Mouse (Mus musculus) CD4-positive, CD25-positive, alpha-beta regulatory T cell, adult 4 months (primary cell): ENCODE data around the gene Pygo2. TPM values are rescaled to one million over a fixed set of nuclear protein-coding genes. Genes with fewer than 3 reads are reported as not detected.

ENCODE experiments used
- ATAC-seq: one replicate; pipeline ENCODE4 v1.8.0; 2017
- polyA plus RNA-seq, 2 experiments: library from polyadenylated mRNA; unstranded; fragments of 100-300 nt; shearing (Covaris generic); gene quantifications; one replicate each; pipeline ENCODE4 v1.2.1; 2017

The Pygo2 gene
- polyA plus RNA-seq, 2 experiments from 2014 or later = 6.0 to 7.9 TPM

GRCm38 (mm10) chr3:89458372-89458964 is 28.5 kb downstream of the Pygo2 start:
- peak; percentile 70 for ATAC-seq

GRCm38 (mm10) chr3:89458965-89459807 is 29.2 kb downstream of the Pygo2 start:
- peak; percentile 90 for ATAC-seq

GRCm38 (mm10) chr3:89468268-89468667 is 38.3 kb downstream of the Pygo2 start:
- ATAC-seq = no peak

- no peak for ATAC-seq
These were observed 42.3 kb downstream of the Pygo2 start for GRCm38 (mm10) chr3:89472280-89472679.

GRCm38 (mm10) chr3:89473838-89474237 is 43.8 kb downstream of the Pygo2 start:
- no peak for ATAC-seq

GRCm38 (mm10) chr3:89479055-89479454 is 49.0 kb downstream of the Pygo2 start:
- no peak for ATAC-seq

GRCm38 (mm10) chr3:89481488-89481887 is 51.5 kb downstream of the Pygo2 start:
- ATAC-seq = no peak

GRCm38 (mm10) chr3:89482249-89482648 is 52.2 kb downstream of the Pygo2 start:
- no peak for ATAC-seq

Other genes with a start within 250 kb of the Pygo2 start
- 100 to 1,000 TPM; 209 to 296 TPM for gene Fam189b, start 247.1 kb upstream of the Pygo2 start, polyA plus RNA-seq
- gene Gba, start 227.3 kb upstream of the Pygo2 start, polyA plus RNA-seq = 100 to 1,000 TPM in 1 of 2 experiments, 10 to 100 TPM in 1; 81.2 to 128 TPM
- gene Thbs3, start 215.0 kb upstream of the Pygo2 start, polyA plus RNA-seq = 1 to 10 TPM; 3.4 to 3.6 TPM
- 100 to 1,000 TPM in 1 of 2 experiments, 10 to 100 TPM in 1; 78.8 to 144 TPM for gene Mtx1, start 203.1 kb upstream of the Pygo2 start, polyA plus RNA-seq
- 1 to 10 TPM; 1.1 to 2.0 TPM for gene Muc1, start 201.2 kb upstream of the Pygo2 start, polyA plus RNA-seq
- 100 to 1,000 TPM; 258 to 319 TPM for gene Krtcap2, start 184.2 kb upstream of the Pygo2 start, polyA plus RNA-seq
- 1 to 10 TPM; 4.0 to 7.0 TPM for gene Trim46, start 183.9 kb upstream of the Pygo2 start, polyA plus RNA-seq
- gene Dpm3, start 170.9 kb upstream of the Pygo2 start, polyA plus RNA-seq = 100 to 1,000 TPM; 116 to 155 TPM
- gene Slc50a1, start 159.6 kb upstream of the Pygo2 start, polyA plus RNA-seq = 100 to 1,000 TPM; 248 to 324 TPM
- not detected for gene Efna1, start 149.1 kb upstream of the Pygo2 start, polyA plus RNA-seq
- gene Efna3, start 107.2 kb upstream of the Pygo2 start, polyA plus RNA-seq = not detected
- not detected for gene Efna4, start 92.2 kb upstream of the Pygo2 start, polyA plus RNA-seq
- 10 to 100 TPM in 1 of 2 experiments, 1 to 10 TPM in 1; 8.5 to 13.3 TPM for gene Adam15, start 80.2 kb upstream of the Pygo2 start, polyA plus RNA-seq
- under 1 TPM in 1 of 2 experiments, not detected in 1; 0.42 TPM for gene Dcst2, start 68.2 kb upstream of the Pygo2 start, polyA plus RNA-seq
- gene Dcst1, start 65.0 kb upstream of the Pygo2 start, polyA plus RNA-seq = 1 to 10 TPM in 1 of 2 experiments, under 1 TPM in 1; 0.59 to 1.1 TPM
- gene Zbtb7b, start 35.4 kb upstream of the Pygo2 start, polyA plus RNA-seq = 10 to 100 TPM; 11.7 to 13.2 TPM
- gene Lenep, start 27.4 kb upstream of the Pygo2 start, polyA plus RNA-seq = 1 to 10 TPM in 1 of 2 experiments, not detected in 1; 5.3 TPM
- 10 to 100 TPM; 52.2 to 71.7 TPM for gene Flad1, start 18.3 kb upstream of the Pygo2 start, polyA plus RNA-seq
- 10 to 100 TPM; 21.6 to 40.2 TPM for gene Cks1b, start 11.8 kb upstream of the Pygo2 start, polyA plus RNA-seq
- 10 to 100 TPM; 33.2 to 35.2 TPM for gene Shc1, start 11.8 kb upstream of the Pygo2 start, polyA plus RNA-seq
- 10 to 100 TPM; 41.4 to 52.4 TPM for gene Pbxip1, start 6.5 kb downstream of the Pygo2 start, polyA plus RNA-seq
- 10 to 100 TPM; 29.8 to 46.0 TPM for gene Pmvk, start 24.3 kb downstream of the Pygo2 start, polyA plus RNA-seq
- gene Kcnn3, start 90.0 kb downstream of the Pygo2 start, polyA plus RNA-seq = not detected